Mouse (Mus musculus): Measurements from ENCODE around the gene Dclk1.
A peak's percentile ranks its signal among the peaks of the same experiment; 100 is the strongest.

Gene Dclk1

DNA sequence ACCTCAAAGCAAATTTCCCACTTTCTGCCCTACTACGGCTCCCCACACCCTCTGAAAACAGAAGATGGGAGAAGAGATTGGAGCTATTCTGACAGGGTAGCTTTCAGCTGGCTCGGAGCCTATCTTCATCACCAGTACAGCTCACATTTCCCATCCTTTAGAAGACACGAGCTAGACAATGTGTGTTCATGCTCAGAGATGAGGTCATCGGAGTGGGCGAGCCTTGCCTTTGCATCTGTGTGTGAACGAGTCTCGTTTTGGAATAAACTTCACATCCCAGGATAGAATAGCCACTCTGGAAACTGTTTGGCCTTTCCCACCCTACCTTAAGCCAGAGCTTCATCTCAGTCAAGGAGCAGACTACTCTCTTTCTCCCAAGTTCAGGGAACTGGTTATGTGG lies 95.5 kb downstream of the Dclk1 start:
- DNase-seq: no peak

DNA sequence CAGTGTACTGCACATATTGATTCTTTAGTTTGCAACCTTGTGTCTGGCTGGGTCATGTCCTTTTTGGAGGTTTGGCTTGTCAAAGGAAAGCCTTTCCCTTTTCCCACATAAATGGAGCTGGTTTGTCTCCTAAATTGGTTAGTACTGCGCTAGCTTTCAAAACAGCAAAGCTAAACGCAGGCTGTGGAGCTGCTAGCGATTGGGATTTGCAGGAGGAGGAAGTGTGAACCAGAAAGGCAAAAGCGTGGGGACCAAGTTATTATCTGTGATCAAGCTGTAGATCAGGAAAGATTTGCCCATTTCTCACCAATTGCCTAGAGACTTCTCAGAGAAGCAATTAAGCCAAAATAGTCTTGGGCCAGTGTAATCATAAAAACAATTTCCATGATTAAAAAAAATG lies 100.3 kb downstream of the Dclk1 start:
- no peak for DNase-seq

DNA sequence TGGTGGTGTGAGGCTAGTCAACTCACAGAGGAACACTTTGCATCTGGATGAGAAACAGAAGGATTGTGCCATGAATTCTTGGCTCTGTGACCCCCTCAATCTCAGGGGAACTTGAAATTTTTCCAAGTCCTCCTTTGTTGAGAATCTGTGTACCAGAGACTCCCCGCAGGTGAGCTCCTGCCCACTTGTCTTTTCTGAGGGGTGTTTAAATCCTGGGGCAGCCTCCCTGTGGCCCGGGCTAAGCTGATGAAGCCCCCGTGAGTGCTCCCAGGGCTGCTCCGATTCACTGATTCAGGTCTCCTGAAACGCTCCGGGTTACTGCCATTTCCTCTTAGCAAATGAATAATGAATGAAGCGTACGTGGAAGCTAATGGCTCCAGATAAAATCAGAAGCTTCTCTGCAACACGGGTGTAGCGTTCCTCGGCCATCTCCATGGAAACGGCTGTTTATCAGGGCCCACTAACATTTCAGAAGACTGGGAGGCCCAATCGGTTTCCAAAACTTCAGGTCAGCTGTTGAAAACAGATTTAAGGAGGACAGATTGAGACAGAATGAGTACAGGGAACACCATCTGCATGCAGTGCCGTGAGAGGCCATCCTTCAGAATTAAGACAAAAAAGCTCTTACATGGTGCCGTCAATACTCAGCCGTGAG lies 105.3 kb downstream of the Dclk1 start:
- peak; percentile 87 for DNase-seq

DNA sequence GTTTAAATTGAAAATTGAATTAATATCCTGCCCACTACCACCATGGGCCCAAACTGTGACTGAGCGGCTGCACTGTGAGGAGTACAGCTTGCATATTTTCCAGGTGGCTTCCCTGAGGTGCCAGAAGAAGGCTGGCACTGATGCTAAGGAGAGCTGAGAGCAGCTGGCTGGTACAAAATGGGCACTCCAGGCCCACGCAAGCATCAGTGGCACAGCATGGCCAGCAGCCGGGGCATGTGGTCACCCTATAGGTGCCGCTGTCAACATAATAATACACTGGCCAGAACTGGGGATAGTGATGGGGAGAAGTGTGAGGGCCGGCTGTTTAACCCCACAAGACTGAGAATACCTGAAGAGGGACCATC lies 105.8 kb downstream of the Dclk1 start:
- DNase-seq: no peak

- no peak for DNase-seq
Measured at GRCm38 (mm10) chr3:55350194-55350593, 108.0 kb downstream of the Dclk1 start.

DNA sequence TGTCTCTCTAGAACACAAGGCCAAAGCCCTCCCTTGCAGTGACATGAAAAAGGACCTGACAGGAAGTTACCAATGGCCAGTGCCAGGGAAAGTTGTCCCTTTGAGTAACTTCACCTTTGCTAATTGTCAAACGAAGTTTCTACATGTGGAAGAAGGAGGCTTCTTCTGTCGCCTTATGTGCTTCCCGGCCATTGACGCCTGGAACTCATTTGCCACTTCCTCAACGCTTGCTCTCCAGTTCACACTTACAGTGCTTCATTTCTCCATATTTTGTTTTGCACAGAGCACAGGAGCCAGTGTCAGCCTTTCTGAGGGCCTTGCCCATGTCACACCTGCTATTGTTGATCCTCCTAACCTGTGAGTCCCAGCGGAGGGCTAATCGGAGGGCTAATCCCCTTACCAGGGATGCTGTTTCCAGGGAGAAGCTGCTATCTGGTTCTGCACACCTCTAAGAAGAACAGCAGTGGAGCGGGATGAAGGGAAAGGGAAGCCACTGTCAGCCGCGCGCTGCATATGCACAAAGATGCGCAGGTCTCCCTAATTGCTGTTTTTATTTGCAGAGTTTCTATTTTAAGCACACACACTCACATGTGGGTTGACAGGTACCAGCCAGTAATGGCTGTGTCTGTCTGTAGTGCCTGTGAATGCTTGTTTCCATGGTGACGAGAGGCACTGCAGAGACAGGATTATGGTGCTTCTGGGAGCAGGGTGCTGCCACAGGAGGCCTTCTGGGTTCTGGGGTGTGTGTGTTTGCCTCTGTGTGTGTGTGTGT lies 109.3 kb downstream of the Dclk1 start:
- DNase-seq: peak; percentile 83

GRCm38 (mm10) chr3:55352529-55352928 lies 110.4 kb downstream of the Dclk1 start:
- DNase-seq: no peak

DNA sequence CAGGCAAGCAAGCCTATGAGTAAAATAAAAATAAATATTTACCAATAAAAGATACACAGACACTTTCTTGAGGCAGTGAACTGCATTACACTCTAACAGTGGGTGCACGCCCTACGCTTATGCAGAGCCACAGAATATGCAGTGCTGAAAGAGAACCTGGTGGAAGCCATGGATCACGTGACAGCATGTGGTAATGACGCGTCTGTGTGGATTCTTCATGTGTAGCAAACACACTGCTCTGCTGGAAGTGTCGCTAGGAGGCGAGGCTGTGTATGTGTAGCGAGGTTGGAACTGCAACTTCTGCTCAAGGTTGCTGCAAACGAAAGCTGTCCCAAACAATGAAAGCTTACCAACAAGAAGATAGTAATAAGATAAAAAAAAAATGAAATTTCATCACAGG lies 111.0 kb downstream of the Dclk1 start:
- no peak for DNase-seq

DNA sequence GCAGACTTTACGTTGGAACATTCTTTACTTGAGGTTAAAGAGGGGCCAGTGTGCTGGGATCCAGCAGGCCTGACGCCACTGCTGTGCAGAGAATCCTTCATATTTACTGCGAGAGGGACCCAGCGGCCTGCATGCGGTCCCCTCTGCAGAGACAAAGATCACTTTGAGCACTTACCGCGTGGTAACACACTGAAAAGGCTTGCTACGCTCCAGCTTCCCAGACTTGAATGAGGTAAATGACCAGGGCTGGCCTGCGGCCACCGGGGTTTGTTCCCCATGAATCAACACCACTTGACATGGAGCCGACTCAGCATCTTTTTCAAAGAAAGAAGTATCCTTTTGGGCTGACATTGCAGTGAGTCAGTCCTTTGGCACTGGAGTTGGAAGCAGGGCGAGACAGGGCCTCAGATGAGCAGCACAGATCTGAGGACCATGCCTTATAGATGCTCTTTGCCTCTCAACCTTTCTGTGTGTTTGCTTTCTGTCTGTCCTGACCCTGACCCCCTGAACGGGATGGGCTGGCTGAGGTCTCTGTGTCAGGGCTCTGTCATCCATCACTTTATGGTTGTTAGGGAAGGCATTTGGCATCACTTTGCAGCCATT lies 111.8 kb downstream of the Dclk1 start:
- DNase-seq: peak; percentile 85

DNA sequence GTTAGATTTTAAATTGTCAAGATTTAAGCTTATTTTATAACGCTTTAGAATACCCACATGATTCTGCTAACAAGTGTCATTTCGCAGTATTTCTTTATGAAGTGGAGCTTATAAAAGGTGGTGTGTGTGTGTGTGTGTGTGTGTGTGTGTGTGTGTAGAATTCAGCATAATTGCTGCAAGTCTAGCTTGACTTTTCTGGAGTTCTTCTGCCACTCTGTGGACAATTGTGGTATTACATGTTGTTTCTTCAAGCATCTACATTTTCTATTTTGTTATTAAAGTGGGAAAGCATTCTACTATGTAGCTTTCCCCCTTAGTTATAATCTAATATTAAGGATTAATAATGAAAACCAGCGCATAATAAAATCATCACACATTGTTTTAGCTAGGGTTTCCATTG lies 112.6 kb downstream of the Dclk1 start:
- DNase-seq: peak; percentile 52

DNA sequence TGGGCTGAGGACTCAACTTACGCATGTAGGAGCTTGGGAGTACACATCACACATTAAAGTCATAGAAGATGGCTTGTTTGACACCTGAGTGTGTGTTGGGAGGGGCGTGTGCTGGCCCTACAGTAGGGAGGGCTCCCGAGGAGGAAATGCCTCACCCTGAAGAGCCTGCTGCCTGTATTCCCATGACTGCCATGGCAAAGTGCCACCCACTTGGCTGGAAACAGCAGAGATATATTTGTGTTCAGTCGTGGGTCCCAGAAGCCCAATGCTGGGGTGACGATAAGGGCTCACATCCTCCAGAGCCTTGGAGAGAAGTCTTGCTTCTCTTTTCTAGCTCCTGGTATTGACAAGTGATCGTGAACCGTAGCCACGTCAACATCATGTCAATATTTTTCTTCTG lies 116.3 kb downstream of the Dclk1 start:
- DNase-seq: no peak

DNA sequence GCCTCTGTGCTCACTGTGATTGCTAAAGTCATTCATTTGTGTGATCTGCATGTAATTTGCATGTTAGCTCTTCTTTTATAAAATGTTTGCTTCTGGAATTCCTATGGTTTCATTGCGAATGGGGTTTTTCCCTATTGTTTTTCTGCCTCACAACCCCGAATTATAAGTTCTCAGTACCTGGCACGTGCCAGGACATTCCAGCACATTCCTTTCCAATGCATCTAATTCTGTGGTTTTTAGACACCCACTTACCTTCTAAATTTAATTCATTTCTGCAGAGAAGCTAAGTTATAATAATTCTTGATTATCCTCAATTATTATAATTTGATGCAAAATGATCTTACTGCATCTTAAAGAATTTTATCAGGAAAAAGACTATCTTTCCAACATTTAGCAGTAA lies 118.7 kb downstream of the Dclk1 start:
- DNase-seq: no peak

GRCm38 (mm10) chr3:55367166-55367565 lies 125.0 kb downstream of the Dclk1 start:
- DNase-seq: no peak

GRCm38 (mm10) chr3:55369156-55369555 lies 127.0 kb downstream of the Dclk1 start:
- no peak for DNase-seq

GRCm38 (mm10) chr3:55373689-55374088 lies 131.5 kb downstream of the Dclk1 start:
- DNase-seq: peak; percentile 85

DNA sequence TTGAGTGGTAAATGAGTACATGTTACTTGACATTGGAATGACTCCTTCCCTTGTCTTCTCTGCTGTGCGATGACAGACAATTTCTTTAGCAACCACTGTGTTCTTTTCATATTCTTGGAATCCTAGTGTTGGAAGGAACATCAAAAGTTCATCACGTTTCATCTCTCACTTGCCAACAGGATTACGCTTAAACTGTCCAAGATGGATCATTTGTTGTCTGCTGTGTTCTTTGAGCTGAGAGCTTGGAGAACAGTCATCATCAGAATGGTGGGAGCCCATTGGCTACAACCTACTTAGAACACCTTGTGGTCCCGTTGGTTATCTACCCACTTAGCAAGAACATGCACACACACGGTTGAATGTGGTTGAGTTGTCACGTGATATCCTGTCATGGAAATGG lies 136.4 kb downstream of the Dclk1 start:
- no peak for DNase-seq

DNA sequence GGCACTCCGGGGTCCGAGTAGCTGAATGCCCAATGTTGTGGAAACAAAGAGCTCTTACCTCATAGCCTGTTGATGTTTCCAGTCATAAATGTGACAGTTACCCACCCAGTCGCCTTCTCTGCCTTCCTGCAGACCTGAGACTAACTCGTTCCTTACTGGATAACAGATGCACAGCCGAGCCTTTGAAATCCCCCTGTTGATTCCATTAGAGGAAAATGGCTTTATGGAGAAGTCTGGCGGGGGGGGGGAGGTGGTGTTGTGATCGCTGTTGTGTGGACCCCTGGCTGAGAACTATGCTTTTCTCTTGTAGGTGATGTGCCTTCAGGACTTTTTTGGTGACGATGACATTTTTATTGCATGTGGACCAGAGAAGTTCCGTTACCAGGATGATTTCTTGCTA lies 138.3 kb downstream of the Dclk1 start:
- DNase-seq: no peak

- no peak for DNase-seq
Measured at GRCm38 (mm10) chr3:55392605-55393004, 150.4 kb downstream of the Dclk1 start.

- DNase-seq: no peak
Measured at GRCm38 (mm10) chr3:55393549-55393948, 151.4 kb downstream of the Dclk1 start.

- peak; percentile 44 for DNase-seq
Measured at GRCm38 (mm10) chr3:55396792-55397191, 154.6 kb downstream of the Dclk1 start.

DNA sequence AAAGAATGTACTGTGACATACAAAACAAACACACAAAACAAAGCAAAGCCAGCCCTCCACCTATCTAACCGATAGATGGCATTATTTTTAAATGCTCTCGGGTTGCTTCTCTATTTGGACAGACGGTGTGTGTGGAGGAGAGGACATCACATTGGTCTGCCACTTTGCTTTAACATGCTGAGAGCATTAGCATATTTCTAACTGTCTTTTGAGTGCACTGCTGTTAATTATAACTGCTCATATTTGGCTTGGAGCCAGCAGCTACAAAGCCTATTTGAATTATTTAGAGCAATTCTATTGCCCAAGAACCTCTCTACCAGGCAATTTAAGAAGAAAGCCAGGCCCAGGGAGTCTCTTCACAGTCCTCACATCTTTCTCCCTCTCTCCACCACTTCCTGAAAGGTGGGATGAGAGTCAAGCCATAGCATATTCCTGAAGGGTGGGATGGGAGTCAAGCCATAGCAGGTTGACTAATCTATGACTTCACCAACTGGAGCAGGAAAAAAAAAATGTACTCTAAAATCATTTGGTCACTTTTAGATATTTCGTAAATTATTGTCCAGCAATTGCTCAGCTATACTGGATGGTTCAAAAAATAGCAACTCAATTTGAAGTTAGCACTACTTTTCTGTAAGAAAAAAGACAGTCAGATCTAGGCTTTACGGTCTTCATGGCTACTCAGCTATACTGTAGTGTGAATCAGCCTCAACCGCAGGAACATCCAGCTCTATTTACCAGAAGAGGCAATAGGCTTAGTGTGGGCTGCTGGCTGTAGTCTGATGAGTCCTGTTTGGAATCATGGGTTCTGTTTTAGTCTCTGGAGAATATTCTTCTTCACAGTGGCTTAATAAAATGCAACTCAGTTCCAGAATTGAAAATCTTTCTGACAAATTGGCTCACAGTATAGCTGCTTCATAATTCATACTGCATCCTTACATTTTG lies 155.9 kb downstream of the Dclk1 start:
- DNase-seq: peak; percentile 23

GRCm38 (mm10) chr3:55401236-55401635 lies 159.1 kb downstream of the Dclk1 start:
- DNase-seq: no peak

DNA sequence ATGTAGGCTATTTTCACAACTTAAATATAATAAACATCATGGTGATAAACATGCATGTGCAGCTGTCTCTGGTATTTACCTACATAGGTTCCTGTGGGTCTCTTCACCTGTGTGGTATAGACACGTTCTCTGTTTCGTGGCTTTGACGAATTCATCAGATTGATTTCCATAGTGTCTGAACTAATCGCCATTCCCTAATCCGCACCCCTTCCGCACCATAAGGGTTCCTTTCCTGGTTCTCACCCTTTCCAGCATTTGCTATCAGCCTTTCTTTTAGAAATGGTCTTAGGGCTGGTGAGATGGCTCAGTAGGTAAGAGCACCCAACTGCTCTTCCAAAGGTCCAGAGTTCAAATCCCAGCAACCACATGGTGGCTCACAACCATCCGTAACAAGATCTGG lies 162.6 kb downstream of the Dclk1 start:
- no peak for DNase-seq

All from layer of hippocampus, adult 9-11 months (tissue).